Mouse (Mus musculus): ENCODE data around the gene Npcd.

DNA sequence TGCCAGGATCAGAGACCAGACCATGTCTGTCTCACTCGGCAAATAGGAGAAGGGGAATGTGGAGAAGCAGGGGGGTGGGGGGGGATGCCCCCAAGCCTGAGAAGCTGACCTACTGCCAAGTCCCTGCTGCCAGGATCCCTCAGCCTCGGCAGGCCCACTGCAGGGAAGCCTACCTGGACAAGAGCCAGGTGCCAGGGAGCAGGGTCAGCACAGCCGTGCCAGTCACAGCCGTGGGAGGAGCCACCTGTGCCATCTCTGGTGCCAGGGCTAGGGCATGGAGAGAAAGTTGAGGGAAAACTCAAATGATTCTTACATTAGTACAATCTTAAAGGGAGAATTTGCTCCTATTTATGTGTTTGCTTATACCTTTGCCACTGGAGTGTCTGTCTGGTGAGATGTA, 31.7 kb downstream of the Npcd start:
- no peak for TF ChIP-seq POLR2A (IDR thresholded peaks at IDR 0.05; ENCODE audit: low read depth, low read length)
- TF ChIP-seq CTCF (conservative IDR thresholded peaks at IDR 0.05; ENCODE audit: insufficient read depth, insufficient read length, low read depth, low read length), result no peak
